Mouse (Mus musculus): ENCODE data around the gene Cwc22. TPM values are rescaled to one million over a fixed set of nuclear protein-coding genes. Genes with fewer than 3 reads are reported as not detected.

Cwc22 gene
- polyA plus RNA-seq, 1 experiment from 2014 or later = 18.8 TPM

- no peaks in the 10 kb centered on the region for H3K4me1 ChIP-seq (ENCODE audit: control insufficient read depth in 2 of 2, insufficient read depth in 2 of 2, low read length in 2 of 2)
- WGBS = 49% methylated on average over 4 of the region's 4 CpGs
- H3K9ac ChIP-seq (ENCODE audit: low read length) = no peak overlapping the region
- no peak overlapping the region for H3K27ac ChIP-seq (replicated peaks in 1 of 2; ENCODE audit: control insufficient read depth in 1 of 2, insufficient read depth in 1 of 2, low read depth in 2 of 2, low read length in 2 of 2)
- H3K4me3 ChIP-seq (ENCODE audit: control insufficient read depth in 1 of 2, insufficient read depth in 1 of 2, low read depth in 1 of 2, low read length in 2 of 2) = no peak overlapping the region
- no peak for ATAC-seq (ENCODE audit: insufficient number of reproducible peaks, insufficient read depth, low FRiP score, low read depth)
- H3K4me2 ChIP-seq (ENCODE audit: low read length) = no peak overlapping the region
- no peaks in the 10 kb centered on the region for H3K27me3 ChIP-seq (ENCODE audit: control insufficient read depth, insufficient read depth, low read length)
- no peaks in the 10 kb centered on the region for H3K36me3 ChIP-seq (ENCODE audit: control insufficient read depth, insufficient read depth, low read length)
- peaks cover 4% of the 10 kb centered on the region; the same call in 1 of the 2 replicates for H3K9me3 ChIP-seq (ENCODE audit: control insufficient read depth, low read length)
Measured at GRCm38 (mm10) chr2:77984209-77984608, 38.0 kb upstream of the Cwc22 start.

DNA sequence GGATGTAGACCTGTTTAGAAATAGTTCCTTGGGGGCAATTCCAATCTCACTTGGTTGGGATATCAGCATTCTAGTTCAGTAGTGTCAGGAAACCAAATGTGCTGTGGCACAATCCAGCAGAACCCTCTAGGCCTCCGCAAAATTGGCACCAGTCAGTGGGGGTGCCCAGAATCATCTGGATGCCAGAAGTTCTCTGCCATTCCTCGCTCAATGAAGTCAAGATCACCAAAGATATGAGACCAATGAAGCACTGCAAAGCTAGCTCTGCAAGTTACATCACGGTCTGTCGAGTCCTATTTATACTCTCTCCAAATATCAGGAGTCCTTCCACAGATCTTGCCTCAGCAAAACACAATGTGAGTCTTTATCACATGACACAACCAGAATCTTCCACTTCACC is 35.7 kb upstream of the Cwc22 start:
- peaks cover 10% of the 10 kb centered on the region; the same call in 1 of the 2 replicates for H3K9me3 ChIP-seq (ENCODE audit: control insufficient read depth, low read length)
- H3K27me3 ChIP-seq (ENCODE audit: control insufficient read depth, insufficient read depth, low read length) = no peaks in the 10 kb centered on the region
- no peak overlapping the region for H3K9ac ChIP-seq (ENCODE audit: low read length)
- no peak for ATAC-seq (ENCODE audit: insufficient number of reproducible peaks, insufficient read depth, low FRiP score, low read depth)
- no peak overlapping the region for H3K4me3 ChIP-seq (ENCODE audit: control insufficient read depth in 1 of 2, insufficient read depth in 1 of 2, low read depth in 1 of 2, low read length in 2 of 2)
- 82% methylated on average over 4 of the region's 4 CpGs for WGBS
- H3K4me1 ChIP-seq (ENCODE audit: control insufficient read depth in 2 of 2, insufficient read depth in 2 of 2, low read length in 2 of 2) = no peaks in the 10 kb centered on the region
- H3K4me2 ChIP-seq (ENCODE audit: low read length) = no peak overlapping the region
- H3K27ac ChIP-seq (replicated peaks in 1 of 2; ENCODE audit: control insufficient read depth in 1 of 2, insufficient read depth in 1 of 2, low read depth in 2 of 2, low read length in 2 of 2) = no peak overlapping the region
- no peaks in the 10 kb centered on the region for H3K36me3 ChIP-seq (ENCODE audit: control insufficient read depth, insufficient read depth, low read length)

DNA sequence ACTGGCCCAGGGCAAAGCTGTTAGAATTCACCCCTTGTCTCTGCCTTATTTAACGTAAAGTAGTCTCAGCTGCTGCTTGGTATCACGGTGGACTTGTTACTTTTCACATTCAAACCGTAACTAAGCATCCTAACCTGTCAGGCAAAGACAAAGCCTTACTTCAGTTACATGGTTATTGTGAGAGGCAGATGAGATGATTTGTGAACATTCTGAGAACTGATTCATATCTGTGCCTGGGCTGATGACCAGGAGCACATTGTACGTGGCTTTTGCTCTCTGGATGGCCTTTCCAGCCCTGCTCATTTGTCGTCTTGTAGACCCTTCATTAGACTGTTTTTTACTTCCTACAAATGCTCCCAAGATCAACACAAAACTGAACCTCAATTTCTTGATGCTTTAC is 34.5 kb upstream of the Cwc22 start:
- H3K4me1 ChIP-seq (ENCODE audit: control insufficient read depth in 2 of 2, insufficient read depth in 2 of 2, low read length in 2 of 2) = no peaks in the 10 kb centered on the region
- H3K27me3 ChIP-seq (ENCODE audit: control insufficient read depth, insufficient read depth, low read length) = no peaks in the 10 kb centered on the region
- H3K9me3 ChIP-seq (ENCODE audit: control insufficient read depth, low read length) = peaks cover 10% of the 10 kb centered on the region; the same call in 1 of the 2 replicates
- no peak for ATAC-seq (ENCODE audit: insufficient number of reproducible peaks, insufficient read depth, low FRiP score, low read depth)
- 79% methylated on average over 5 of the region's 5 CpGs for WGBS
- H3K4me2 ChIP-seq (ENCODE audit: low read length) = no peak overlapping the region
- H3K9ac ChIP-seq (ENCODE audit: low read length) = no peak overlapping the region
- H3K4me3 ChIP-seq (ENCODE audit: control insufficient read depth in 1 of 2, insufficient read depth in 1 of 2, low read depth in 1 of 2, low read length in 2 of 2) = no peak overlapping the region
- no peaks in the 10 kb centered on the region for H3K36me3 ChIP-seq (ENCODE audit: control insufficient read depth, insufficient read depth, low read length)
- H3K27ac ChIP-seq (replicated peaks in 1 of 2; ENCODE audit: control insufficient read depth in 1 of 2, insufficient read depth in 1 of 2, low read depth in 2 of 2, low read length in 2 of 2) = no peak overlapping the region

GRCm38 (mm10) chr2:77979519-77979918 is 33.3 kb upstream of the Cwc22 start:
- WGBS = 84% methylated on average over 2 of the region's 2 CpGs

DNA sequence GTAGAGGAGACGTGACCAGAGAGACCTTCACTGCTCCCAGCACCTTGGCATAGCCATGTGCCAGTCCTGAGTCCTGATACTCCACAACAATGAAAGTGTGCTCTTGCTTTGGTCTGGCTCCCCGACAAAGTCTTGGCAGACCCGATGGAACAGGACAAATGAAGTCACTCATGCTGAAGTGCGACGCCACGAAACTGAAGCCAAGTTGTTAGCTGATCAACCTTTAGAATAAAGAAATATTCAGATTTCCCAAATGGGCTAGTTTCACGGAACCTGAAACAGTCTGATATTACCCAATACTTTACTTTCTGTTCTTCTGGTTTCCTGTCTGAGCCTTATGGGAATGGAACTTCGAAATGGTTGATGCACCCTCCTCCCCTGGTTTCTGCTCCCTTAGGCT is 32.9 kb upstream of the Cwc22 start:
- Histone ChIP-seq H3K36me3 (ENCODE audit: control insufficient read depth, insufficient read depth, low read length) (no peaks in the 10 kb centered on the region), H3K27ac (replicated peaks in 1 of 2; ENCODE audit: control insufficient read depth in 1 of 2, insufficient read depth in 1 of 2, low read depth in 2 of 2, low read length in 2 of 2) (no peak overlapping the region), H3K9ac (ENCODE audit: low read length) (no peak overlapping the region), H3K27me3 (ENCODE audit: control insufficient read depth, insufficient read depth, low read length) (no peaks in the 10 kb centered on the region), H3K4me3 (ENCODE audit: control insufficient read depth in 1 of 2, insufficient read depth in 1 of 2, low read depth in 1 of 2, low read length in 2 of 2) (no peak overlapping the region), H3K9me3 (ENCODE audit: control insufficient read depth, low read length) (peaks cover 10% of the 10 kb centered on the region; the same call in 1 of the 2 replicates), H3K4me1 (ENCODE audit: control insufficient read depth in 2 of 2, insufficient read depth in 2 of 2, low read length in 2 of 2) (no peaks in the 10 kb centered on the region), H3K4me2 (ENCODE audit: low read length) (no peak overlapping the region)
- no peak for ATAC-seq (ENCODE audit: insufficient number of reproducible peaks, insufficient read depth, low FRiP score, low read depth)
- 90% methylated on average over 8 of the region's 8 CpGs for WGBS

More at GRCm38 (mm10) chr2:77979519-77979918, 33.3 kb upstream of the Cwc22 start:
- H3K27ac ChIP-seq (replicated peaks in 1 of 2; ENCODE audit: control insufficient read depth in 1 of 2, insufficient read depth in 1 of 2, low read depth in 2 of 2, low read length in 2 of 2) = no peak overlapping the region
- ATAC-seq (ENCODE audit: insufficient number of reproducible peaks, insufficient read depth, low FRiP score, low read depth) = no peak
- no peaks in the 10 kb centered on the region for H3K36me3 ChIP-seq (ENCODE audit: control insufficient read depth, insufficient read depth, low read length)
- no peak overlapping the region for H3K9ac ChIP-seq (ENCODE audit: low read length)
- H3K9me3 ChIP-seq (ENCODE audit: control insufficient read depth, low read length) = peaks cover 10% of the 10 kb centered on the region; the same call in 1 of the 2 replicates
- H3K4me2 ChIP-seq (ENCODE audit: low read length) = no peak overlapping the region
- no peak overlapping the region for H3K4me3 ChIP-seq (ENCODE audit: control insufficient read depth in 1 of 2, insufficient read depth in 1 of 2, low read depth in 1 of 2, low read length in 2 of 2)
- H3K27me3 ChIP-seq (ENCODE audit: control insufficient read depth, insufficient read depth, low read length) = no peaks in the 10 kb centered on the region
- H3K4me1 ChIP-seq (ENCODE audit: control insufficient read depth in 2 of 2, insufficient read depth in 2 of 2, low read length in 2 of 2) = no peaks in the 10 kb centered on the region

DNA sequence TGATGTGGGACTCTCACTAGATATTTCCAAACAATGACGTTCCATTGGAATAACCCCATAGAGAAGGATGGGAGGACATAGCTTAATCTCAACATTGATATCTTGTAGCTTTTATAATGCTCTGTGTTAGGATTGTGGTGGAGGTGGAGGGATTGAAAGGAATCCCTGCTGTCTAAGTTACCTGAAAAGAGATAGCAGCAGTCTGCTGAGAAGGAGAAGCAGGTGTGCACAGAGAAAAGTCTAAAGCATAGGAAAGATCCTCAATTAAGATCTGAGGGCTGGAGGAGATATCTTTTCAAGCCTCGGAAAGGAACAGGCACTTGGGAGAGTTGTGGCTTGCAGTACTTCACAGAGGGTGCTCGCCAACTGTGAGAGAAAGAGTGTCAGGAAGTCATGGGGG is 32.1 kb upstream of the Cwc22 start:
- Histone ChIP-seq H3K9me3 (ENCODE audit: control insufficient read depth, low read length) (peaks cover 10% of the 10 kb centered on the region; the same call in 1 of the 2 replicates), H3K27me3 (ENCODE audit: control insufficient read depth, insufficient read depth, low read length) (no peaks in the 10 kb centered on the region), H3K4me3 (ENCODE audit: control insufficient read depth in 1 of 2, insufficient read depth in 1 of 2, low read depth in 1 of 2, low read length in 2 of 2) (no peak overlapping the region), H3K36me3 (ENCODE audit: control insufficient read depth, insufficient read depth, low read length) (no peaks in the 10 kb centered on the region), H3K9ac (ENCODE audit: low read length) (no peak overlapping the region), H3K27ac (replicated peaks in 1 of 2; ENCODE audit: control insufficient read depth in 1 of 2, insufficient read depth in 1 of 2, low read depth in 2 of 2, low read length in 2 of 2) (no peak overlapping the region), H3K4me1 (ENCODE audit: control insufficient read depth in 2 of 2, insufficient read depth in 2 of 2, low read length in 2 of 2) (no peaks in the 10 kb centered on the region), H3K4me2 (ENCODE audit: low read length) (no peak overlapping the region)
- no peak for ATAC-seq (ENCODE audit: insufficient number of reproducible peaks, insufficient read depth, low FRiP score, low read depth)
- WGBS = 72% methylated on average over 3 of the region's 3 CpGs

DNA sequence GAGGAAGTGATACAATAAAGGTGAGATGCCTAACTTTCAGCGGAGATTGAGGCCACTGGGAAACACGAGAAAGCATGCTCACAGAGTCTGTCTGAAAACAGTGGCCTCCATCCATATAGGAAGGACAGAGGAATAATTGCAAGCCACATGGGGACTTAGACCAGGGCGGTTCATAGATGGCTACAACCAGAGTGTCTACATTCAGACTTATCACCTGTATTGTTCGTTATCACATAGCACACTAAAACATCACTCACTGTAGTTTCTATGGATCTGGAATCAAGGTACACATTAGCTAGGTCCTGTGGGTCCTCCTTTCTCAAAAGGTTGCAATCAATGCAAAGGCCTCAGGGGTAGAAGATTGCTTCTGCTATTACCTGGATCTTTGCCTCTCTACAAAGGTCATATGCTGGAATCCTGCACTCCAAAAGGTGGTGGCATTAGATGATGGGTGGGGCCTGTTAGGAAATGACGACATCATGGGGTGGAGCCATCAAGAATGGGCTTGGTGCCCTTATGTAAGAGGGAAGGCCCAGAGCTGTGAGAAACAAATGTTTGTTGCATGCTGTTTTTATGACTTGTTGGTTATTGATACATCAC is 30.2 kb upstream of the Cwc22 start:
- H3K4me2 ChIP-seq (ENCODE audit: low read length) = no peak overlapping the region
- 74% methylated on average over 5 of the region's 5 CpGs for WGBS

GRCm38 (mm10) chr2:77975606-77976005 is 29.4 kb upstream of the Cwc22 start:
- H3K4me1 ChIP-seq (ENCODE audit: control insufficient read depth in 2 of 2, insufficient read depth in 2 of 2, low read length in 2 of 2) = no peaks in the 10 kb centered on the region
- H3K9me3 ChIP-seq (ENCODE audit: control insufficient read depth, low read length) = peaks cover 8% of the 10 kb centered on the region; the same call in 1 of the 2 replicates
- no peaks in the 10 kb centered on the region for H3K36me3 ChIP-seq (ENCODE audit: control insufficient read depth, insufficient read depth, low read length)
- WGBS = 75% methylated on average over 4 of the region's 4 CpGs
- no peaks in the 10 kb centered on the region for H3K27me3 ChIP-seq (ENCODE audit: control insufficient read depth, insufficient read depth, low read length)
- no peak overlapping the region for H3K4me2 ChIP-seq (ENCODE audit: low read length)
- H3K9ac ChIP-seq (ENCODE audit: low read length) = no peak overlapping the region
- no peak overlapping the region for H3K27ac ChIP-seq (replicated peaks in 1 of 2; ENCODE audit: control insufficient read depth in 1 of 2, insufficient read depth in 1 of 2, low read depth in 2 of 2, low read length in 2 of 2)
- H3K4me3 ChIP-seq (ENCODE audit: control insufficient read depth in 1 of 2, insufficient read depth in 1 of 2, low read depth in 1 of 2, low read length in 2 of 2) = no peak overlapping the region
- no peak for ATAC-seq (ENCODE audit: insufficient number of reproducible peaks, insufficient read depth, low FRiP score, low read depth)

More for the DNA sequence above, 30.2 kb upstream of the Cwc22 start:
- H3K4me1 ChIP-seq (ENCODE audit: control insufficient read depth in 2 of 2, insufficient read depth in 2 of 2, low read length in 2 of 2) = no peaks in the 10 kb centered on the region
- ATAC-seq (ENCODE audit: insufficient number of reproducible peaks, insufficient read depth, low FRiP score, low read depth) = no peak
- no peaks in the 10 kb centered on the region for H3K27me3 ChIP-seq (ENCODE audit: control insufficient read depth, insufficient read depth, low read length)
- no peak overlapping the region for H3K9ac ChIP-seq (ENCODE audit: low read length)
- H3K4me3 ChIP-seq (ENCODE audit: control insufficient read depth in 1 of 2, insufficient read depth in 1 of 2, low read depth in 1 of 2, low read length in 2 of 2) = no peak overlapping the region
- H3K9me3 ChIP-seq (ENCODE audit: control insufficient read depth, low read length) = peaks cover 10% of the 10 kb centered on the region; the same call in 1 of the 2 replicates
- no peak overlapping the region for H3K27ac ChIP-seq (replicated peaks in 1 of 2; ENCODE audit: control insufficient read depth in 1 of 2, insufficient read depth in 1 of 2, low read depth in 2 of 2, low read length in 2 of 2)
- H3K36me3 ChIP-seq (ENCODE audit: control insufficient read depth, insufficient read depth, low read length) = no peaks in the 10 kb centered on the region

Data from heart, embryonic 14.5 days (tissue).